Mouse (Mus musculus) midbrain, embryonic 11.5 days (tissue): ENCODE measurements around the gene Tdrd1. TPM values are rescaled to one million over a fixed set of nuclear protein-coding genes. Genes with fewer than 3 reads are reported as not detected.

Experiments used
- ATAC-seq: fragments of 200-750 bp; cut with Nextera tagmentation; 2 replicates; pipeline ENCODE4 v1.8.0; 2017; ENCODE audit warnings: moderate TSS enrichment, moderate library complexity; ENCODE audit not compliant: low FRiP score
- DNase-seq: peaks from one replicate; pipeline ENCODE4 v3.0.0; 2015; ENCODE audit warnings: low spot score; ENCODE audit errors: missing footprints
- H3K27ac ChIP-seq: fragments of 300-500 bp; sonication (generic); 2 replicates; pipeline ENCODE4 v1.5.1; 2014; ENCODE audit warnings: low read depth, low read length
- H3K27me3 ChIP-seq: fragments of 300-500 bp; sonication (generic); 2 replicates; pipeline ENCODE4 v1.6.1; 2014; ENCODE audit warnings: mild to moderate bottlenecking, low read length, moderate library complexity, mixed read lengths; ENCODE audit not compliant: control insufficient read depth, insufficient read depth
- H3K36me3 ChIP-seq: fragments of 300-500 bp; sonication (generic); 2 replicates; pipeline ENCODE4 v1.6.1; 2014; ENCODE audit warnings: mild to moderate bottlenecking, low read length, moderate library complexity, mixed read lengths; ENCODE audit not compliant: control insufficient read depth, insufficient read depth
- H3K4me1 ChIP-seq: fragments of 300-500 bp; sonication (generic); 2 replicates; pipeline ENCODE4 v1.6.1; 2014; ENCODE audit warnings: low read length; ENCODE audit not compliant: control insufficient read depth, insufficient read depth
- H3K4me2 ChIP-seq: fragments of 300-500 bp; sonication (generic); 2 replicates; pipeline ENCODE4 v1.6.1; 2014; ENCODE audit warnings: mild to moderate bottlenecking, moderate library complexity
- H3K4me3 ChIP-seq: fragments of 300-500 bp; sonication (generic); 2 replicates; pipeline ENCODE4 v1.5.1; 2014; ENCODE audit warnings: low read depth, low read length
- H3K9ac ChIP-seq: fragments of 300-500 bp; sonication (generic); 2 replicates; pipeline ENCODE4 v1.6.1; 2014; ENCODE audit warnings: low read length
- H3K9me3 ChIP-seq: fragments of 300-500 bp; sonication (generic); 2 replicates; pipeline ENCODE4 v1.6.1; 2016; ENCODE audit warnings: low read length; ENCODE audit not compliant: control insufficient read depth
- WGBS: fragments of 180-500 bp; shearing (Covaris S2); extraction: QIAGEN DNeasy Blood & Tissue Kit; methylation state at CpG from one replicate; pipeline ENCODE4 v1.1.7; 2014; 5-methylcytosine and 5-hydroxymethylcytosine counted together
- polyA plus RNA-seq: library from polyadenylated mRNA; unstranded; fragments of >200 nt; fragmentation: Nextera tagmentation; extraction: Ambion mirVana; gene quantifications from 2 replicates; pipeline ENCODE4 v1.2.1, GENCODE M21; 2014

Gene Tdrd1
- polyA plus RNA-seq, 1 experiment from 2014 or later, result 0.27 TPM

GRCm38 (mm10) chr19:56913761-56914160 lies 87.8 kb downstream of the Tdrd1 start:
- ATAC-seq, result no peak
- Histone ChIP-seq H3K4me1 (no peaks in the 10 kb centered on the region), H3K9me3 (no peaks in the 10 kb centered on the region), H3K27me3 (no peaks in the 10 kb centered on the region), H3K27ac (no peak overlapping the region), H3K4me2 (no peak overlapping the region), H3K9ac (no peak overlapping the region), H3K4me3 (no peak overlapping the region), H3K36me3 (no peaks in the 10 kb centered on the region)
- 90% methylated on average over 4 of the region's 4 CpGs for WGBS
- DNase-seq, result peak; percentile 66

- no peak overlapping the region for H3K4me2 ChIP-seq
- H3K9me3 ChIP-seq, result no peaks in the 10 kb centered on the region
- no peak overlapping the region for H3K27ac ChIP-seq
- DNase-seq (no peak), ATAC-seq (no peak)
- no peak overlapping the region for H3K4me3 ChIP-seq
- no peaks in the 10 kb centered on the region for H3K36me3 ChIP-seq
- H3K27me3 ChIP-seq, result no peaks in the 10 kb centered on the region
- H3K4me1 ChIP-seq, result no peaks in the 10 kb centered on the region
- 91% methylated on average over 3 of the region's 3 CpGs for WGBS
- H3K9ac ChIP-seq, result no peak overlapping the region
Measured at GRCm38 (mm10) chr19:56914658-56915057, 88.6 kb downstream of the Tdrd1 start.

- Histone ChIP-seq H3K27me3 (no peaks in the 10 kb centered on the region), H3K36me3 (no peaks in the 10 kb centered on the region), H3K9me3 (no peaks in the 10 kb centered on the region), H3K27ac (no peak overlapping the region), H3K9ac (no peak overlapping the region), H3K4me2 (no peak overlapping the region), H3K4me3 (no peak overlapping the region), H3K4me1 (no peaks in the 10 kb centered on the region)
- ATAC-seq, result no peak
- 49% methylated on average over 6 of the region's 6 CpGs for WGBS
- DNase-seq, result peak; percentile 51
Measured at GRCm38 (mm10) chr19:56915084-56915483, 89.1 kb downstream of the Tdrd1 start.

Other genes with a start within 250 kb of the Tdrd1 start
- 0.15 and 0.28 TPM in 2 replicates for gene Adrb1, start 104.0 kb upstream of the Tdrd1 start, polyA plus RNA-seq
- gene Ccdc186, start 4.0 kb upstream of the Tdrd1 start, polyA plus RNA-seq, result 18.4 and 21.5 TPM in 2 replicates
- gene Vwa2, start 48.0 kb downstream of the Tdrd1 start, polyA plus RNA-seq, result 0.18 and 0.26 TPM in 2 replicates
- 3.0 and 3.5 TPM in 2 replicates for gene Afap1l2, start 182.0 kb downstream of the Tdrd1 start, polyA plus RNA-seq